Mouse (Mus musculus): ENCODE results near the gene Eno3.

GRCm38 (mm10) chr11:70681897-70682581 is 25.0 kb downstream of the Eno3 start:
- TF ChIP-seq CTCF (IDR thresholded peaks at IDR 0.05; ENCODE audit: control insufficient read depth, insufficient read depth, insufficient read length) (no peak), MAX (IDR thresholded peaks at IDR 0.05) (no peak), USF1 (IDR thresholded peaks at IDR 0.05; ENCODE audit: low read depth) (no peak), MYOG (IDR thresholded peaks at IDR 0.05; ENCODE audit: control insufficient read depth, extremely low read depth, insufficient read length) (no peak)

Data from C2C12 (cell line).